Mouse (Mus musculus): Measurements from ENCODE around the gene Nynrin. TPM values are rescaled to one million over a fixed set of nuclear protein-coding genes. Genes with fewer than 3 reads are reported as not detected.

Gene Nynrin
- total and polyA plus RNA-seq, 3 experiments: 3.0 to 5.6 (median 4.2) TPM

- H3K4me3 ChIP-seq (ENCODE audit: low read depth, low read length): no peak overlapping the region
- TF ChIP-seq TAL1 (conservative IDR thresholded peaks at IDR 0.05; ENCODE audit: low read depth, low read length) (no peak), GATA1 (IDR thresholded peaks at IDR 0.05; ENCODE audit: borderline replicate concordance, low read length) (no peak), CTCF (IDR thresholded peaks at IDR 0.05; ENCODE audit: low read depth, low read length) (no peak), GATA2 (IDR thresholded peaks at IDR 0.05; ENCODE audit: borderline replicate concordance, low read depth, low read length) (no peak), POLR2AphosphoS5 (IDR thresholded peaks at IDR 0.05; ENCODE audit: insufficient replicate concordance, low read depth, low read length) (no peak)
- H3K4me1 ChIP-seq (ENCODE audit: insufficient read depth, low read depth, low read length): peaks cover 37% of the 10 kb centered on the region
- H3K36me3 ChIP-seq (replicated peaks): no peaks in the 10 kb centered on the region
- H3K27me3 ChIP-seq (ENCODE audit: insufficient read depth, low read length): peaks cover 63% of the 10 kb centered on the region
- no peaks in the 10 kb centered on the region for H3K9me3 ChIP-seq (replicated peaks)
- no peak for ATAC-seq (ENCODE audit: extremely low read depth, insufficient number of reproducible peaks, low FRiP score, poor library complexity, severe bottlenecking)
- DNase-seq (ENCODE audit: low spot score): no peak
Observed at GRCm38 (mm10) chr14:55852646-55853551, 911 bp upstream of the Nynrin start.

DNA sequence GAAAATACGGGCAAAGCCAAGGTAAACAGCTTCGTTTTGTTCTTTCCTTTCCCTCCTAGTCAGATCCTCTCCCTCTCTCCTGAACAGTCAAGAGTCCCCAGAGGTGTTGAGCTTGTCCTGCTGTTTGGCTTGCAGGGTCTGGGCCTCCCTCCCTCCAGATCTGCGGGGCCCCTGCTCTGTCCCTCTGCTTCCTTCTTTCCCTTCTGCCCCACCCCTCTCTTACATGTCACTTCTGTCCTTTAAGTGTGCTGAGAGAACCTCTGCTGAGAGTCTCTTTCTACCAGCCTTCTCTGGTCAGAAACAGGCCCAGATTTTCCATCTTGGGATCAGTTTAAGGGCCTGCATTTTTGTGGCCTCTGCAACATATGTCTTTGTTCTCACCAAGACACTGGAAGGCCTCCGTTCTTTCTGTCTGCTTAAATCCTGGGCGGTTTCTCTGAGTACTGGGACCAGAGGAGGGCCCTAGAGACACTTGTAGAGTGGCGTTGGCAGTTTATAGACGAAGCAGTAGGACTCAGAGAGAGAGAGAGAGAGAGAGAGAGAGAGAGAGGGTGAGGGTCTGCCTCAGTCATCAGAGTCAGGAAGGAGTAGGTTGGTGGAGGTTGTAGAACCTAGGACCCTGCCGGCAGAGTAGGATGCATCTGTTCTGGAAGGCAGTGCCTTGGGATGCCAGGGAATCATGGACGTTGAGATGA is 743 bp downstream of the Nynrin start:
- Histone ChIP-seq H3K9me3 (replicated peaks) (no peaks in the 10 kb centered on the region), H3K4me1 (ENCODE audit: insufficient read depth, low read depth, low read length) (peaks cover 37% of the 10 kb centered on the region), H3K4me3 (ENCODE audit: low read depth, low read length) (peak overlapping the region; percentile 71), H3K27me3 (ENCODE audit: insufficient read depth, low read length) (peaks cover 73% of the 10 kb centered on the region), H3K36me3 (replicated peaks) (no peaks in the 10 kb centered on the region)
- DNase-seq (ENCODE audit: low spot score) (peak; percentile 33), ATAC-seq (ENCODE audit: extremely low read depth, insufficient number of reproducible peaks, low FRiP score, poor library complexity, severe bottlenecking) (peak; percentile 46; the same call in 1 of the 2 replicates)
- no peak for TF ChIP-seq TAL1 (conservative IDR thresholded peaks at IDR 0.05; ENCODE audit: low read depth, low read length)
- TF ChIP-seq CTCF (IDR thresholded peaks at IDR 0.05; ENCODE audit: low read depth, low read length): no peak
- TF ChIP-seq GATA2 (IDR thresholded peaks at IDR 0.05; ENCODE audit: borderline replicate concordance, low read depth, low read length): no peak
- no peak for TF ChIP-seq POLR2AphosphoS5 (IDR thresholded peaks at IDR 0.05; ENCODE audit: insufficient replicate concordance, low read depth, low read length)
- TF ChIP-seq GATA1 (IDR thresholded peaks at IDR 0.05; ENCODE audit: borderline replicate concordance, low read length): no peak

DNA sequence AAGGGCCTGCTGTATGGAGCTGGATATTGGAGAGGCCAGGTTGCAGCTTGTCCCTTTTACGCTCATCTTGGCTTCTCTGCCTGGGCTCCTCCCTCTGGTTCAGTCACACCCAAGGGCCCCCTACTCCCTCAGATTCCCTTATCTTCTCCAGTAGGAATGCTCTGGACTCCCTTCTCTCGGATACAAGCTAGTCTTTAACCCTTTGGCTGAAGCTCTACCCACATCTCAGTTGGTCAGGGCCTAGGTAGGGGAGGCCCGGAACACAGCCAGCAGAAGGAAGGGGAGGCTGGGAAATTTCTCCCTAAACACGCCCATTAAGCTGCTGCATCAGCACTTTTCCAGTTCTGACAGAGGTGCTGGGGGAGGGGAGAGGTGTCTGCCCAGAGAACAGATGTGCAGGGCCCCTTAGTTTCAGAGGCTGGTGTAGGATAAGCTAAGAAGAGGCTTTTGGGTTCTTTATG is 1.3 kb downstream of the Nynrin start:
- DNase-seq (ENCODE audit: low spot score): no peak
- Histone ChIP-seq H3K4me1 (ENCODE audit: insufficient read depth, low read depth, low read length) (peaks cover 37% of the 10 kb centered on the region), H3K36me3 (replicated peaks) (no peaks in the 10 kb centered on the region), H3K27me3 (ENCODE audit: insufficient read depth, low read length) (peaks cover 69% of the 10 kb centered on the region), H3K9me3 (replicated peaks) (no peaks in the 10 kb centered on the region), H3K4me3 (ENCODE audit: low read depth, low read length) (peak overlapping the region; percentile 71)
- no peak for TF ChIP-seq GATA1 (IDR thresholded peaks at IDR 0.05; ENCODE audit: borderline replicate concordance, low read length)
- no peak for TF ChIP-seq CTCF (IDR thresholded peaks at IDR 0.05; ENCODE audit: low read depth, low read length)
- no peak for TF ChIP-seq GATA2 (IDR thresholded peaks at IDR 0.05; ENCODE audit: borderline replicate concordance, low read depth, low read length)
- no peak for TF ChIP-seq TAL1 (conservative IDR thresholded peaks at IDR 0.05; ENCODE audit: low read depth, low read length)
- TF ChIP-seq POLR2AphosphoS5 (IDR thresholded peaks at IDR 0.05; ENCODE audit: insufficient replicate concordance, low read depth, low read length): no peak
- peak; percentile 31 for ATAC-seq (ENCODE audit: extremely low read depth, insufficient number of reproducible peaks, low FRiP score, poor library complexity, severe bottlenecking)

DNA sequence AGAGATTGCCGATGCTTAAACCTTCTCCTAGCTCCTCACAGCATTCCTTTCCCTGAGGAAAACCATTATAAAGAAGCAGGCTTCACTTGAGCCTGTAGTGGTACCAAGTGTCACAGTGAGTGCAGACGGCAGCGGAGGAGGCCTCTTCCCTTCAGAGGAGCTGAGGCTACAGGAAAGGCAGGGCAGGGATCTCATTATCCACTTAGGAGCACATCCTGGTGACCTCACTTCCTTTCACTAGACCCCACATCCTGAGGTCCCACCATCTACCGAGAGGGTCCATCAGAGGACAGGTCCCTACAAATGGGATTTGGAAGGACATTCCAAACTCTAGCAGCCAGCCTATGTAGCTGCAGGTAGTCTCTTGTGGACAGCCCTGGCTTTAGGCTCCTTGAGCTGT is 3.8 kb downstream of the Nynrin start:
- TF ChIP-seq POLR2AphosphoS5 (IDR thresholded peaks at IDR 0.05; ENCODE audit: insufficient replicate concordance, low read depth, low read length) (no peak), TAL1 (conservative IDR thresholded peaks at IDR 0.05; ENCODE audit: low read depth, low read length) (no peak), GATA2 (IDR thresholded peaks at IDR 0.05; ENCODE audit: borderline replicate concordance, low read depth, low read length) (no peak), GATA1 (IDR thresholded peaks at IDR 0.05; ENCODE audit: borderline replicate concordance, low read length) (no peak), CTCF (IDR thresholded peaks at IDR 0.05; ENCODE audit: low read depth, low read length) (no peak)
- Histone ChIP-seq H3K9me3 (replicated peaks) (no peaks in the 10 kb centered on the region), H3K27me3 (ENCODE audit: insufficient read depth, low read length) (peaks cover 60% of the 10 kb centered on the region), H3K36me3 (replicated peaks) (no peaks in the 10 kb centered on the region), H3K4me3 (ENCODE audit: low read depth, low read length) (no peak overlapping the region), H3K4me1 (ENCODE audit: insufficient read depth, low read depth, low read length) (peaks cover 37% of the 10 kb centered on the region)
- DNase-seq (ENCODE audit: low spot score) (no peak), ATAC-seq (ENCODE audit: extremely low read depth, insufficient number of reproducible peaks, low FRiP score, poor library complexity, severe bottlenecking) (no peak)

DNA sequence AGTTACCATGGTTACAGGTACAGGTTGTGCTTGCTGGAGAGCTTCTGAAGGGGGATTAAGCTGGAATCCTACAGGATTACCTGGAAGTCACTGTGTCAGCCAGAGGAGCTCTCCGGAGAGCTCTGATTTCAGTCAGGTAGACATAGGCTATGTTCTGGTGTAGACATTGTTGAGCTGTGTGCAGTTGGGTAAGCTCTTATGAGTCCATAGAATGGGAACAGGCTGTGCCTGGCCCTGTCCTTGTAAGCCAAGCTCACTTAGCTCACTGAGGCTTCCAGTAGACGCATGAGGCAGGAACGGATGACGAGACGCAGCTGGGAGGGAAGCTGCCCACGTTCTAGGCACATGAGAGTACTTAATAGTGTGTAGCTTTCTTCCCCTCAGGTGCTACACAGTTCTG is 8.4 kb downstream of the Nynrin start:
- no peaks in the 10 kb centered on the region for H3K36me3 ChIP-seq (replicated peaks)
- no peak for DNase-seq (ENCODE audit: low spot score)
- H3K4me1 ChIP-seq (ENCODE audit: insufficient read depth, low read depth, low read length): peaks cover 6% of the 10 kb centered on the region; the same call in 1 of the 2 replicates
- H3K9me3 ChIP-seq (replicated peaks): no peaks in the 10 kb centered on the region
- no peak for ATAC-seq (ENCODE audit: extremely low read depth, insufficient number of reproducible peaks, low FRiP score, poor library complexity, severe bottlenecking)
- no peak overlapping the region for H3K4me3 ChIP-seq (ENCODE audit: low read depth, low read length)
- H3K27me3 ChIP-seq (ENCODE audit: insufficient read depth, low read length): peaks cover 52% of the 10 kb centered on the region
- TF ChIP-seq TAL1 (conservative IDR thresholded peaks at IDR 0.05; ENCODE audit: low read depth, low read length) (no peak), GATA1 (IDR thresholded peaks at IDR 0.05; ENCODE audit: borderline replicate concordance, low read length) (no peak), GATA2 (IDR thresholded peaks at IDR 0.05; ENCODE audit: borderline replicate concordance, low read depth, low read length) (no peak), CTCF (IDR thresholded peaks at IDR 0.05; ENCODE audit: low read depth, low read length) (no peak), POLR2AphosphoS5 (IDR thresholded peaks at IDR 0.05; ENCODE audit: insufficient replicate concordance, low read depth, low read length) (no peak)

GRCm38 (mm10) chr14:55862970-55863369 is 9.2 kb downstream of the Nynrin start:
- no peak overlapping the region for H3K4me3 ChIP-seq (ENCODE audit: low read depth, low read length)
- ATAC-seq (ENCODE audit: extremely low read depth, insufficient number of reproducible peaks, low FRiP score, poor library complexity, severe bottlenecking): no peak
- peaks cover 6% of the 10 kb centered on the region; the same call in 1 of the 2 replicates for H3K4me1 ChIP-seq (ENCODE audit: insufficient read depth, low read depth, low read length)
- no peak for DNase-seq (ENCODE audit: low spot score)
- TF ChIP-seq CTCF (IDR thresholded peaks at IDR 0.05; ENCODE audit: low read depth, low read length) (no peak), GATA1 (IDR thresholded peaks at IDR 0.05; ENCODE audit: borderline replicate concordance, low read length) (no peak), GATA2 (IDR thresholded peaks at IDR 0.05; ENCODE audit: borderline replicate concordance, low read depth, low read length) (no peak), TAL1 (conservative IDR thresholded peaks at IDR 0.05; ENCODE audit: low read depth, low read length) (no peak), POLR2AphosphoS5 (IDR thresholded peaks at IDR 0.05; ENCODE audit: insufficient replicate concordance, low read depth, low read length) (no peak)
- H3K9me3 ChIP-seq (replicated peaks): no peaks in the 10 kb centered on the region
- H3K27me3 ChIP-seq (ENCODE audit: insufficient read depth, low read length): peaks cover 46% of the 10 kb centered on the region
- H3K36me3 ChIP-seq (replicated peaks): no peaks in the 10 kb centered on the region
